Mouse (Mus musculus): ENCODE data around the gene Qrich1. TPM values are rescaled to one million over a fixed set of nuclear protein-coding genes. Genes with fewer than 3 reads are reported as not detected.

The Qrich1 gene
- total RNA-seq, 2 experiments from 2014 or later, result 53.3 to 58.9 TPM

DNA sequence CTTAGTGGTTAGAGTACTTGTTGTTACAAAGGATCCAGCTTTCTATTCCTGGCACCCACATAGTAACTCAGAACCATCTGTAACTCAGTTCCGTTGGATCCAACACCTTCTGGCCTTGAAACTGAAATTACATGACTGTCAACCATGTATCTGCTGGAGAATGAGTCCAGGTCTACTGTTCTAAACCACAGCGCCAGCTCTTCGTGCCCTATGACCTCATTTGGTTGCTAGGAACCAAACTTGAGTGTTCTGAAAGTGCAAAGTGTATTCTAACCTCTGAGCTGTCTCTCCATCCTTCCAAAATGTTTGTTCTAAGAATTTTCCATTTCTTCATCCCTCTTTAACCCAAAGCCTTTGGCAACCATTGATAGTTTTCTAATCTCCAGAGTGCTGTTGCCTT lies 29.4 kb downstream of the Qrich1 start:
- intact Hi-C loops (cut with DNase I), result no loop called here
- no peak for DNase-seq
- no peak for TF ChIP-seq CTCF (IDR thresholded peaks at IDR 0.05)
- H3K27ac ChIP-seq, result no peak overlapping the region
- no peak overlapping the region for H3K4me3 ChIP-seq

DNA sequence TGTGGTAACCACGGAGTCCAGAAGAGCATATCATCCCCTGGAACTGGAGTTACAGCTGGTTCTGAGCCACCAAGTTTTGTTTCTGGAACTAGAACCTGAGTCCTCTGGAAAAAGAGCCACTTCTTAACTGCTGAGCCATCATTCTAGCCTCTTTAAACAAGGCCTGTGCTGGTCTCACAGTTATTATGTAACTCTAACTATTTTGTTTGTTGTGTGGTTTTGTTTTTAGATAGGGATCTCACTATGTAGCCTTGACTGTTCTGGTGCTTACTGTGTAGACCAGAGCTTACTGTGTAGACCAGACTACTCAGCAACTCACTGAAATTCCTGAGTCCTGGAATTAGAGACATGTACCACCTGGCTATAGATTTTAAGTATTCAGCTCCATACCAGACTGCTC lies 30.3 kb downstream of the Qrich1 start:
- DNase-seq, result no peak
- intact Hi-C loops (cut with DNase I), result no loop called here

DNA sequence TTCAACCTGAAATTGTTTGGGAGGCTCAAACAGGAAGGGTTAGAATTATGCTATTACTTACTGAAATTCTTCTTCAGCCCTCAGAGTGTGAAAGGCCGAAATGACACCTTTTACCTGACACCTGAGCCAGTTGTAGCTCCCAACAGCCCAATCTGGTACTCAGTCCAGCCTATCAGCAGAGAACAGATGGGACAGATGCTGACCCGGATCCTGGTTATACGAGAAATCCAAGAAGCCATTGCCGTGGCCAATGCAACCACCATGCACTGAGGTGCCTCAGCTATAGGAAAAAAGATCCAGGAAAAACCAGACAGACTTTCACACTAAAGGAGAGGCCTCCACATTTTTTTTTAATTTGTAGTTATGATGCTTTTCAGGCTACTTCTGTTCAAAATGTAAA lies 42.6 kb downstream of the Qrich1 start:
- no peak for TF ChIP-seq CTCF (IDR thresholded peaks at IDR 0.05)
- no peak for DNase-seq
- intact Hi-C loops (cut with DNase I), result no loop called here
- Histone ChIP-seq H3K27ac (no peak overlapping the region), H3K4me3 (no peak overlapping the region)

More for the DNA sequence above, 30.3 kb downstream of the Qrich1 start:
- TF ChIP-seq CTCF (IDR thresholded peaks at IDR 0.05), result no peak
- Histone ChIP-seq H3K4me3 (no peak overlapping the region), H3K27ac (no peak overlapping the region)

DNA sequence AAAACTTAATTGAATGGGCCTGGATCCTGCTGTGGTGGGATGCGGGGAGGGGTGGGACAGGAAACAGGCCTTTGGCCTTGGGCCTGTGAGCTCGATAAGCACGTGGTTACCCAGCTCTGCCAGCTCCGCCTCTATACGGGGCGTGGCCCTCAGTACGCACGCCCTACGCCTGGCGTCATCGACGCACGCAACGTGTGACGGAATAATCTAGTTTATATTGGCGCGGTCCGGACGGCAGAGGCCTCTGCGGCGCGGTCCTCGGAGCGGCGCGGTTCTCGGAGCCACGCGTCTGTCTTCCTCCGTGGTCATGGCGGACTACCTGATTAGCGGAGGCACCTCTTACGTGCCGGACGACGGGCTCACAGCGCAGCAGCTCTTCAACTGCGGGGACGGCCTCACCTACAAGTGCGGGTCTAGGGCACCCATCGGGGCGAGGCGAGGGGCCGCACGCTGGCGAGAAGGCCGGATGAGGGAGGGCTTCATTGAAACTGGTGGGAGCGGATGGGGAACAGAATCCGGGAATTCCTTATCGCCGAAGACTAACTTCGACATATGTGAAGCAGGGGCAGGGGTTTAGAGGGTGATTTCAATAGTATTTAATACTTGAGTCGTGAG lies 43.7 kb downstream of the Qrich1 start, which contains the start of gene Impdh2:
TSS of gene Impdh2 (plus strand) at position 60 of the 615 bp plus-strand sequence.
- no peak for TF ChIP-seq CTCF (IDR thresholded peaks at IDR 0.05)
- peak; percentile 96 for DNase-seq
- intact Hi-C loops (cut with DNase I), result loop anchor here (1.0 to 5.0 kb wide), 2 partner anchors 18 to 33 kb away; partner anchors contain the start of gene Wdr6

GRCm38 (mm10) chr9:108563671-108564070 lies 47.1 kb downstream of the Qrich1 start:
- intact Hi-C loops (cut with DNase I), result loop anchor here (5.0 kb wide), 1 partner anchor 36 kb away; no protein-coding TSS in a partner anchor
- DNase-seq, result no peak
- no peak overlapping the region for H3K27ac ChIP-seq
- no peak overlapping the region for H3K4me3 ChIP-seq
- TF ChIP-seq CTCF (IDR thresholded peaks at IDR 0.05), result no peak

More for the DNA sequence above, 43.7 kb downstream of the Qrich1 start, which contains the start of gene Impdh2:
- peak within 1 kb of the TSS; percentile 76 for H3K4me3 ChIP-seq
- peak within 1 kb of the TSS; percentile 92 for H3K27ac ChIP-seq

DNA sequence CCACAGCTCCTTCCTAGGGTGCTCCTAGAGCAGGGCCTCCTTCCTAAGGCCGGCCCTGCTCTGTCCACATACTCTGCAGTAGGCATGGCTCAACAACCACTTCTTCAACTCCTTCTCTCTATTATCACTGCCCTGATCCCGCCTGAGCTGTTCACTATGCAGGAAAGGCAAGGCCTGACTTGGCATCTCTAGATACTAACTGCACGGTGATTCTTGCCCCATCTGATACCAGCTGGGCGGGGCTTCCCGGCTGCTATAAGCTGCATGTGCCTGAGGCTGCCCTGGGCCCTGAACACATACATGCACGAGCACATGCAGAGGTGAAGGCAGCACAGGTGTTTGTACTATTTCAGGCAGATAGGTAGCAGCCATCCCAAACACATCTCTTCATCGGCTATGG lies 47.5 kb downstream of the Qrich1 start:
- intact Hi-C loops (cut with DNase I), result loop anchor here (5.0 kb wide), 1 partner anchor 37 kb away; no protein-coding TSS in a partner anchor
- no peak for TF ChIP-seq CTCF (IDR thresholded peaks at IDR 0.05)
- H3K27ac ChIP-seq, result no peak overlapping the region
- DNase-seq, result no peak
- no peak overlapping the region for H3K4me3 ChIP-seq

DNA sequence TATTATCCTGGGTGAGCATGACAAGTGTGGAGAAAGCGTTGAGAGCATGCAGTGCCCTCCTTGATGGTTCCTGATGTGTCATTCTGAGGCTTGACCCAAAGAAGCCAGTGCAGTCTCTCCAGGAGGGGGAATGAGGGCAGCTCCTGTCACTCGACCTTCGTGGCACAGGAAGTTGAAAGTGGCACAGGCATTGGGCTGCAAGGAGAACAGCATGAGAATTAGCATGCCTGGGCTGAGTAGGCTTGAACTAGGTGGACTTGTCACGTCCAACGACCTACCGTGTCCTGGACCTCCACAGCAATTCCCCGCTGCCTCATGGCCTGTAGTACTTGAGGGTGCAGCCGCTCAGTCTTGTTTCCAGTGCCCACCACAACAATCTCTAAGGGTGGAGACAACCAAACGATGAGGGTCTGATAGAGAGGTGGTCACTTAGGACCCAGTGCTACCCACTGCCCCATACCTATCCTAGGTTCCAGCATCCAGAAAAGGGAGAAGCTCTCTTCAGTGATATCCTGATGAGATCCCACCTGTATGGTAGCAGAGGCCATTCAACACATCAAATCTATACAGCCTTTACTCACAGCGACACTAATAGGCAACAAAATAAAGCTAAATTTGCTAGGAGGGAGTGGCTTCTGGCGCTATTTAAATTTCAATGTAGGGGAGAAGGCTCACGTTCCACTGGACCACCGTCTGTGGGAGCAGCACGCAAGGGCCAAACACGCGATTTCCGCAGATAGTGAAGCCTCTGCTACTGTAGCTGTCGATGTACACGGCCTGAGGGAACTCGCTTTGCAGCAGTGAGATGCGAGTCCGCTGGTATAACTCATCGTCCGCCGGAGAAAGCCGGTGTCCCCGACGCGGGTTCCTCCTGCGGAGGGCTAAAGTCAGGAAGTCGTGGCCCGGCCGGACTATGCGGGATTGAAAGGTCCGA lies 49.5 kb downstream of the Qrich1 start:
- intact Hi-C loops (cut with DNase I), result loop anchor here (2.0 to 5.0 kb wide), 2 partner anchors 49 to 83 kb away; partner anchors contain the start of genes Arih2 and Qrich1
- DNase-seq, result no peak
- no peak for TF ChIP-seq CTCF (IDR thresholded peaks at IDR 0.05)
- H3K4me3 ChIP-seq, result peak overlapping the region; percentile 76
- peak overlapping the region; percentile 98 for H3K27ac ChIP-seq

GRCm38 (mm10) chr9:108566815-108567776 lies 50.5 kb downstream of the Qrich1 start, which contains the start of gene Ndufaf3:
TSS of gene Ndufaf3 (minus strand) at chr9:108567434.
- H3K4me3 ChIP-seq, result peak within 1 kb of the TSS; percentile 76
- TF ChIP-seq CTCF (IDR thresholded peaks at IDR 0.05), result peak; percentile 93
- DNase-seq, result peak; percentile 97
- intact Hi-C loops (cut with DNase I), result loop anchor here (2.0 to 5.0 kb wide), 2 partner anchors 50 to 82 kb away; partner anchors contain the start of genes Arih2 and Qrich1
- H3K27ac ChIP-seq, result peak within 1 kb of the TSS; percentile 98

DNA sequence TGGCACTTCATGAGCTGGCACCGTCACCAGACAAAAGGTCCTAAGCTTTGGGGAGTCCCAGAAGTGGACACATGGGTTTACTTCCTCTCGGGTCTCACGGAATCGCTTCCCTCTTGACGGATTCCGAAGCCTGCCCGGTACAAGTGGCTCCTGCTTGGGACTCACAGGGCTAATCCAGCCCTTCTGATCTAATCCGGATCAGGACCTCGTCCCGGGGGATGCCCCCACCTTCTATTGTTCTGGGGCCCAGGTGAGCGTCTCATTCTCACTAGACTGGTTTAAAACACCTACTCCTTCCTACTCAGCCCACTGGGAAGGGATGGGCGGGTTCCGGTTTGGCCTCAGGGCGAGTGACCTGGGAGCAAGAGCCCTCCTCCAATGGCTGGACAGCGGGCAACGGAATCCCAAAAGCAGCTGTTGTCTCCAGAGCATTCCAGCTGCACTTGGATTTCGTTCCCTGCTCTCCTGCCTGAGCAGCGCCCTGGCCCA lies 51.4 kb downstream of the Qrich1 start:
- peak overlapping the region; percentile 76 for H3K4me3 ChIP-seq
- H3K27ac ChIP-seq, result peak overlapping the region; percentile 98
- TF ChIP-seq CTCF (IDR thresholded peaks at IDR 0.05), result no peak
- intact Hi-C loops (cut with DNase I), result loop anchor here (2.0 to 5.0 kb wide), 2 partner anchors 51 to 81 kb away; partner anchors contain the start of genes Arih2 and Qrich1
- DNase-seq, result peak; percentile 55

DNA sequence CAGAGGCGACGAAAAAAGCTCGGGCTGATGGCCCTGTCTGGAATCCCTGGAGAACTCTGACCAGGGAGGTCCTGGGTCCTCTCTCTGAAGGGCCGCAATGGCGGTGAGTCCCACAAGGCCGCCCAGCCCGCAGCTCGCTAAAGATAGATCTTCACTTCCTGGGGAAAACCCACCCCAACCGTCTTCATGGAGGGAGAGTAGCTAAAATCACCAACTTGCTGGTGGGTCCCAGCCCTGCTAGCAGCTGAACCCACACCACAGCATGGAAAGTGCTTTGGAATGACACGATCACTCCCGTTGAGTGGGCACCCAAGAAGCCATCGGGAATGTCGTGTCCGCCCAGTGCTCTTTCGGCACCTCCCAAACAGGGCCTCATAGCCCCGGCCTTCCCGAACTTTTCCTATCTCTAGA lies 51.9 kb downstream of the Qrich1 start:
- H3K27ac ChIP-seq, result peak overlapping the region; percentile 98
- intact Hi-C loops (cut with DNase I), result loop anchor here (5.0 kb wide), 1 partner anchor 51 kb away; the partner anchor contains the start of gene Qrich1
- DNase-seq, result no peak
- H3K4me3 ChIP-seq, result peak overlapping the region; percentile 76
- TF ChIP-seq CTCF (IDR thresholded peaks at IDR 0.05), result no peak
